Mouse (Mus musculus) embryonic facial prominence, embryonic 15.5 days (tissue): Measurements from ENCODE around the gene Gm37240. TPM values are rescaled to one million over a fixed set of nuclear protein-coding genes. Genes with fewer than 3 reads are reported as not detected.

Source experiments
- ATAC-seq: fragments of 200-750 bp; cut with Nextera tagmentation; 2 replicates; pipeline ENCODE4 v1.8.0; 2017; ENCODE audit warnings: low read depth, moderate TSS enrichment; ENCODE audit not compliant: insufficient number of reproducible peaks, low FRiP score, low TSS enrichment
- H3K27ac ChIP-seq: fragments of 300-500 bp; sonication (generic); replicated peaks from 2 replicates; pipeline ENCODE4 v1.5.1; 2015; ENCODE audit warnings: mild to moderate bottlenecking, inconsistent platforms
- H3K27me3 ChIP-seq: fragments of 300-500 bp; sonication (generic); 2 replicates; pipeline ENCODE4 v1.6.1; 2015; ENCODE audit warnings: inconsistent platforms
- H3K36me3 ChIP-seq: fragments of 300-500 bp; sonication (generic); 2 replicates; pipeline ENCODE4 v1.6.1; 2015; ENCODE audit warnings: mild to moderate bottlenecking, inconsistent platforms
- H3K4me1 ChIP-seq: fragments of 300-500 bp; sonication (generic); 2 replicates; pipeline ENCODE4 v1.6.1; 2015; ENCODE audit warnings: inconsistent platforms
- H3K4me2 ChIP-seq: fragments of 300-500 bp; sonication (generic); replicated peaks from 2 replicates; pipeline ENCODE4 v1.6.1; 2015; ENCODE audit warnings: mild to moderate bottlenecking, inconsistent platforms
- H3K4me3 ChIP-seq: fragments of 300-500 bp; sonication (generic); replicated peaks from 2 replicates; pipeline ENCODE4 v1.5.1; 2015; ENCODE audit warnings: mild to moderate bottlenecking, inconsistent platforms
- H3K9ac ChIP-seq: fragments of 300-500 bp; sonication (generic); 2 replicates; pipeline ENCODE4 v1.6.1; 2015; ENCODE audit warnings: inconsistent platforms
- H3K9me3 ChIP-seq: fragments of 300-500 bp; sonication (generic); replicated peaks from 2 replicates; pipeline ENCODE4 v1.6.1; 2016; ENCODE audit warnings: inconsistent platforms
- WGBS: fragments of 180-500 bp; shearing (Covaris S2); methylation state at CpG from one replicate; pipeline ENCODE4 v1.1.7; 2015; 5-methylcytosine and 5-hydroxymethylcytosine counted together
- polyA plus RNA-seq: library from polyadenylated mRNA; unstranded; fragments of >200 nt; fragmentation: Nextera tagmentation; extraction: Ambion mirVana; gene quantifications from 2 replicates; pipeline ENCODE4 v1.2.1, GENCODE M21; 2015

Gm37240 gene
- polyA plus RNA-seq, 1 experiment from 2014 or later = 12.8 TPM

GRCm38 (mm10) chr3:85189791-85190190 is 697.5 kb downstream of the Gm37240 start:
- Histone ChIP-seq H3K4me3 (no peak overlapping the region), H3K27me3 (peaks cover 2% of the 10 kb centered on the region; the same call in 1 of the 2 replicates), H3K36me3 (no peaks in the 10 kb centered on the region), H3K9me3 (no peaks in the 10 kb centered on the region), H3K9ac (no peak overlapping the region), H3K4me2 (no peak overlapping the region), H3K27ac (no peak overlapping the region), H3K4me1 (peaks cover 24% of the 10 kb centered on the region)
- WGBS = 52% methylated on average over 8 of the region's 8 CpGs
- no peak for ATAC-seq

GRCm38 (mm10) chr3:85188364-85188763 is 699.0 kb downstream of the Gm37240 start:
- Histone ChIP-seq H3K4me3 (no peak overlapping the region), H3K27me3 (peaks cover 2% of the 10 kb centered on the region; the same call in 1 of the 2 replicates), H3K9me3 (no peaks in the 10 kb centered on the region), H3K4me1 (peaks cover 24% of the 10 kb centered on the region), H3K36me3 (no peaks in the 10 kb centered on the region), H3K4me2 (no peak overlapping the region), H3K27ac (no peak overlapping the region), H3K9ac (no peak overlapping the region)
- no peak for ATAC-seq
- WGBS = 22% methylated on average over 5 of the region's 5 CpGs

GRCm38 (mm10) chr3:85186661-85187076 is 700.6 kb downstream of the Gm37240 start:
- peak overlapping the region; percentile 49 for H3K4me2 ChIP-seq
- no peak for ATAC-seq
- no peaks in the 10 kb centered on the region for H3K9me3 ChIP-seq
- H3K9ac ChIP-seq = no peak overlapping the region
- peaks cover 24% of the 10 kb centered on the region for H3K4me1 ChIP-seq
- no peak overlapping the region for H3K27ac ChIP-seq
- WGBS = 22% methylated on average over 19 of the region's 19 CpGs
- H3K27me3 ChIP-seq = peaks cover 2% of the 10 kb centered on the region; the same call in 1 of the 2 replicates
- H3K4me3 ChIP-seq = peak overlapping the region; percentile 24
- no peaks in the 10 kb centered on the region for H3K36me3 ChIP-seq

DNA sequence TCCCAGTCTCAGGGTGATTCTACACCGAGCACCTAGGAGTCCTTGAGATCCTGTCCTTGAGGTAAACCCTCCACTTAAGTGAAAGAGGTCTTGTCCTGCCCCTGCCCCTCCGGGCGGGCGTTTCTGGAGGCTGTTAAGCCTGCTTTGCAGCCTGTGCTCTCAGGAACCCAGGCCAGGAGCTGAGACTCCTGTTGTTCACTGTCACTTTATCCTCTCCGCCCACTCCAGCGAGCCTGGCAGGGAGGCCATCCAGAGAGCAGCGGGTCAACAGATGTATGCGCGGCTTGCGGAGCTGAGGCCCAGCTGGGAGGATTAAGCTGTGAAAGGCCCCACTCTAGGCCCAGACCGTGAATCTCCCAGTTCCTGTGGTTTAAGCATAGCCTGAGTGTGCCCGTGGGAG is 701.5 kb downstream of the Gm37240 start:
- H3K9ac ChIP-seq = no peak overlapping the region
- 20% methylated on average over 12 of the region's 12 CpGs for WGBS

DNA sequence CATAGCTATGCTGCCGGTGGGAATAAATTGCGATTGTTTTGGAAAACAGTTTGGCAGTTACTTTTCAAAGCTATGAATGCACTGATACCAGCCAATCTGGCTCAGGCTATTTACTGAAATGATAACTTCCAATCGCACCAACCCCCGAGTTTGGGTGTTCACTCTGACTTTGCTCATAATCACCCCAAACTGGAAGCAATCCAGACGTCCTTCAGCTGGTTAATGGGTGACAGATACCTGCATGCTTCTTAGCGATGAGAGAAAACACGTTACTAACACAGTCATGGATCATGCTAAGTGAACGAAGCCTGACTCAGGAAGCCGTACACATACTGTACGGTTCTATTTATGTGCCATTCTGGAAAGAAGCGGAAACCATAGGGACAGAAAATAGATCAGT is 702.4 kb downstream of the Gm37240 start:
- 54% methylated on average over 11 of the region's 11 CpGs for WGBS
- Histone ChIP-seq H3K4me3 (no peak overlapping the region), H3K9me3 (no peaks in the 10 kb centered on the region), H3K4me1 (peaks cover 24% of the 10 kb centered on the region), H3K27ac (no peak overlapping the region), H3K4me2 (no peak overlapping the region), H3K27me3 (peaks cover 2% of the 10 kb centered on the region; the same call in 1 of the 2 replicates), H3K36me3 (no peaks in the 10 kb centered on the region), H3K9ac (no peak overlapping the region)
- no peak for ATAC-seq

More for the DNA sequence above, 701.5 kb downstream of the Gm37240 start:
- Histone ChIP-seq H3K27ac (no peak overlapping the region), H3K36me3 (no peaks in the 10 kb centered on the region), H3K4me2 (no peak overlapping the region), H3K4me1 (peaks cover 24% of the 10 kb centered on the region), H3K27me3 (peaks cover 2% of the 10 kb centered on the region; the same call in 1 of the 2 replicates), H3K4me3 (no peak overlapping the region), H3K9me3 (no peaks in the 10 kb centered on the region)
- ATAC-seq = peak; percentile 72

- Histone ChIP-seq H3K27ac (no peak overlapping the region), H3K36me3 (no peaks in the 10 kb centered on the region), H3K4me3 (no peak overlapping the region), H3K4me1 (peaks cover 24% of the 10 kb centered on the region), H3K9me3 (no peaks in the 10 kb centered on the region), H3K27me3 (no peaks in the 10 kb centered on the region), H3K9ac (no peak overlapping the region), H3K4me2 (no peak overlapping the region)
- no peak for ATAC-seq
- WGBS = 34% methylated on average over 6 of the region's 6 CpGs
These were observed 703.2 kb downstream of the Gm37240 start for GRCm38 (mm10) chr3:85184151-85184550.

DNA sequence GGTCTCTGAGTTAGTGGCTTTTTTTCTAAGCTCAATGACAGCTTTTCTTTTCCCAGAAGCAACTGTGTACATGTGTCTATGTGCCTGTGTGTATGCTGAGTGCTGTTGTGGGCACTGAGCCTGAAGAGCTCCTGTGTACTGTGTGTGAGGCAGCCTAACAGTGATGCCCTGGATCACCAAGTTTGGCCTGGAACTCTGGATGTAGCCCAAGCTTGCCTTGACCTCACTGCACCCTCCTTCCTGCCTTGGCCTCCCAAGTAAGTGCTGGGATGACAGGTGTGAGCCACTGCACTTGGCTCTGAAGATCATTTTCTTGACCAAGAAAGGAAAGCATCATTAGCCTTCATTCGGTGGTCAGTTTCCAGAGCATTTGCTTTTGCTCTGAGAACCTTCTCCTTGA is 710.6 kb downstream of the Gm37240 start:
- Histone ChIP-seq H3K4me2 (no peak overlapping the region), H3K4me1 (0 out of 2 replicates have a peak, but pooled peaks cover 5% of the 10 kb centered on the region), H3K9ac (no peak overlapping the region), H3K9me3 (no peaks in the 10 kb centered on the region), H3K36me3 (no peaks in the 10 kb centered on the region), H3K27me3 (no peaks in the 10 kb centered on the region), H3K27ac (no peak overlapping the region), H3K4me3 (no peak overlapping the region)
- 91% methylated on average over 1 of the region's 1 CpGs for WGBS
- no peak for ATAC-seq

- ATAC-seq = peak; percentile 63; the same call in 1 of the 2 replicates
- 37% methylated on average over 28 of the region's 28 CpGs for WGBS
- Histone ChIP-seq H3K4me3 (0 out of 2 replicates have a peak overlapping the region, but pooled peaks have one; percentile 7), H3K9me3 (no peaks in the 10 kb centered on the region), H3K36me3 (no peaks in the 10 kb centered on the region), H3K4me2 (peak overlapping the region; percentile 36), H3K27me3 (no peaks in the 10 kb centered on the region), H3K9ac (no peak overlapping the region), H3K4me1 (0 out of 2 replicates have a peak, but pooled peaks cover 5% of the 10 kb centered on the region), H3K27ac (no peak overlapping the region)
These were observed 712.5 kb downstream of the Gm37240 start for GRCm38 (mm10) chr3:85174542-85175469.

DNA sequence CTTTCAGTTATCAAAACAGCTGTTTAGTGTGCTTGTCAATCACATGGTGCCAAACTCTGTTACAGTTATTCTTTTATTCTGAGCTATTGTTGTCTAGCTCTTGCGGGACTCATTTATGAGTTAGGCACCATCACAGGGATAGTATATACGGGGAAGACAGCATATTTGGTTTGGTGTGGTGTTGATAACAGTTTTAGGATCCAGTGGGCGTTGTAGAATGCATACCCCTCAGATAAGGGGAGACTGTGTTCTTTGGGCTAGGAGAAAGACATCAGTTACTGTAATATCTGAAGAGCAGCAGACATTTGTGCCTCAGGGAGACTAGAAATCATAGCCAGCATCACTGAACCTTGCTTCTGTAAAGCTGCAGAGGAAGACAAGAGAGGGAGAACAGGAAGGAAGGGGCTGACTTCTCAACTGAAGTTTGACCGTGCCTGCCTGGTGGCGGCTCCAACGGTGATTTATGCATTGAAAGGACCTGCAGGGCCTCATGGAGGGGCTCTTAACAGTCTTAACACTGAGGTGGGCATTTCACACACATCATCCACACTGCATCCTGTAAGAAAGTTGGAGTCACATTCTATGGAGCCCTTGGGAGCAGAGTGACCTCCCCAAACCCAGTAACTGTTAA is 713.8 kb downstream of the Gm37240 start:
- H3K4me2 ChIP-seq = no peak overlapping the region
- 66% methylated on average over 6 of the region's 6 CpGs for WGBS
- ATAC-seq = no peak

DNA sequence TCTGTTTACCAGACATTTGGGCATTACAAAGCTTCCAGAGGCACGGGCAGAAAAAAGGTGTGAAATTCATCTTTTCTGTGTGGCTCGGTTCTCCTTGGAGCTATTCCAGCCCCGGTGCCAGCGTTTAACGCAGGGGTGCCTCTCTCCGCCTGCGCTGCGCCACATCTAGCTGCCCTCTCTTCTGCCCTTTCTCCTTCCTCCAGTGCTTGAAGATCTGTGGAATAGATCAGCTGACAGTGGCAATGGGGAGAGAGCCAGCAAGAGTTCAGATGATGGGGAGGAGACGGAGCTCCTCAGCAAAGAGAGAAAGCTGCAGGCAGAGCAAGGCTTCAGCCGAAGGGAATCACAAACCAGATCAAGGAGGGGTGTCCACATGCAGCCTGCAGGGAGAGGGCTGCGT is 714.8 kb downstream of the Gm37240 start:
- H3K27me3 ChIP-seq = no peaks in the 10 kb centered on the region
- peak overlapping the region; percentile 25 for H3K4me2 ChIP-seq
- no peak for ATAC-seq
- H3K4me1 ChIP-seq = 0 out of 2 replicates have a peak, but pooled peaks cover 5% of the 10 kb centered on the region
- 54% methylated on average over 11 of the region's 11 CpGs for WGBS
- no peak overlapping the region for H3K27ac ChIP-seq
- no peak overlapping the region for H3K4me3 ChIP-seq
- no peak overlapping the region for H3K9ac ChIP-seq
- no peaks in the 10 kb centered on the region for H3K9me3 ChIP-seq
- no peaks in the 10 kb centered on the region for H3K36me3 ChIP-seq

More for the DNA sequence above, 713.8 kb downstream of the Gm37240 start:
- Histone ChIP-seq H3K4me1 (0 out of 2 replicates have a peak, but pooled peaks cover 5% of the 10 kb centered on the region), H3K27me3 (no peaks in the 10 kb centered on the region), H3K9ac (no peak overlapping the region), H3K27ac (no peak overlapping the region), H3K36me3 (no peaks in the 10 kb centered on the region), H3K4me3 (no peak overlapping the region), H3K9me3 (no peaks in the 10 kb centered on the region)

DNA sequence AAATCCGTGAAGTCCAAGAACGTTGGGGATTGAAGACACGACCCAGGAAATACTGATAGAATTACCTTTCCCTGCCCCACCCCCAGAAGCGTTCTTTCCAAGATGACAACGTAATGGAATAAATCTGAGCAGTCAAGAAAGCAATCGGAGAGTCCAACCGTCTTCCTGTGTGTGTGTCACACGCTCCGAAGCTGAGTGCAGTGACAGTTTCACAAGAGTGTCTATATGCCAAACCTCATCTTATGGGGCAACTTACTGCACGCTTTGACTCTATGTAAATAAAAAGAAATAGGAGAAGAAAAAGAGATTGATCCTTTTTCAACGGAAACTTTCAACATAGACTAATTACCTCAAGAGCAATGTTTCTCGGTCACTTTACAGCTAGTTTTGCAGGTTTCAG is 715.2 kb downstream of the Gm37240 start:
- peak overlapping the region; percentile 25 for H3K4me2 ChIP-seq
- 61% methylated on average over 12 of the region's 12 CpGs for WGBS

More for the DNA sequence above, 715.2 kb downstream of the Gm37240 start:
- Histone ChIP-seq H3K9me3 (no peaks in the 10 kb centered on the region), H3K9ac (no peak overlapping the region), H3K27ac (no peak overlapping the region), H3K4me1 (0 out of 2 replicates have a peak, but pooled peaks cover 5% of the 10 kb centered on the region), H3K27me3 (no peaks in the 10 kb centered on the region), H3K36me3 (no peaks in the 10 kb centered on the region), H3K4me3 (no peak overlapping the region)
- no peak for ATAC-seq
